Comparison of ENCODE assay signal across 8 mouse cellular contexts in the genomic region with DNA sequence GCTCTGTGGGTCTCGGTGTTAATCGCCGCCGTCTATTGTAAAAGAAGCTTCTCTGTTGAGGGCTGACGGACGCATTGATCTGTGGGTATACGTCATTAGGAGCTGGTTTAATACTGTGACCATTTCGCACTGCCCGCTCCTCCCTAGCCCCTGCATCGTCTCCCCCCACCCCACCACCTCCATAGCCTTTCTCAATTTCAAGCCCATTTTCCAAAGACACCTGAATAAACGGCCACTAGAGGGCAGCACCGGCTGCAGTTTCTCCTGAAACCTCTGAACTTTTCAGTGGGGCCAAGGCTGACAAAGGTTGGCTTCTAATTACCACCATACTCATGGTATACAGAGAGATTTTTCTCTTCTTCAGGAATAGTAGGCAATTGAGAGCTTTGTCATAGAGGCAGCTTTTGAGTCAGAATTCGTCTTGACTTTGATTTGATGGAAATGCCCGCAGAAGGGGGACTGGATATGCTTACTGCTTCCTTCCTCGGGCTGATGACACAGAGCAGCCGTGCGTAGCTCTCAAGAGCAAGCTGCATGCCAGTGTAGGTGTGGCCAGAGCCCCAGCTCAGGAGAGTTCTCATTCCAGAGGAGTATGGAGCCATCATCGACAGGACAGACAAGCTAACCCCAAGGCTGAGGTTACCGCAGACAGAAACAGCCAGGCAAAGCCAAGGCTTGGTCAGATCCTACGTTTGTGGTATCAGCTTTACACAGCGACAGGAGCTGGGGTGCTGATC. TPM values are rescaled to one million over a fixed set of nuclear protein-coding genes. Genes with fewer than 3 reads are reported as not detected.
A peak's percentile ranks its signal among the peaks of the same experiment; 100 is the strongest.
DNase-seq lines count a peak whose midpoint lies in the region; ATAC-seq lines count a peak whose summit lies in the region.

No protein-coding gene starts in this region.

- DNase-seq in T-cell, adult 2 months (ENCODE audit: low spot score): peak; percentile 53
- peak; percentile 96 to 99 for DNase-seq in cerebellum, postnatal 14 days
- DNase-seq in frontal cortex, postnatal 14 days (ENCODE audit: low spot score in 2 of 2): peak; percentile 69 to 90
- peak; percentile 80 to 89 for DNase-seq in layer of hippocampus, postnatal 36 days
- peak; percentile 90 for DNase-seq in lung, postnatal 36 days
- DNase-seq in retina, postnatal 7 days (ENCODE audit: low read depth, low spot score): peak; percentile 81
- DNase-seq in urinary bladder, postnatal 14 days (ENCODE audit: low spot score): peak; percentile 89

- peak overlapping the region; percentile 56 for H3K4me2 ChIP-seq in hindbrain, embryonic 15.5 days

- H3K9ac ChIP-seq in hindbrain, embryonic 15.5 days: peak overlapping the region; percentile 44

- 0 out of 2 replicates have a peak, but pooled peaks cover 7% of the 10 kb centered on the region for H3K4me1 ChIP-seq in hindbrain, embryonic 15.5 days (replicated peaks)

- H3K36me3 ChIP-seq in hindbrain, embryonic 15.5 days: no peaks in the 10 kb centered on the region

- no peaks in the 10 kb centered on the region for H3K27me3 ChIP-seq in hindbrain, embryonic 15.5 days

- peak; percentile 94 for ATAC-seq in hindbrain, embryonic 15.5 days (ENCODE audit: low FRiP score, low read depth)

- peak overlapping the region; percentile 38 for H3K4me3 ChIP-seq in hindbrain, embryonic 15.5 days

- no peaks in the 10 kb centered on the region for H3K9me3 ChIP-seq in hindbrain, embryonic 15.5 days

- WGBS in hindbrain, embryonic 15.5 days: 26% methylated on average over 21 of the region's 21 CpGs

- H3K27ac ChIP-seq in hindbrain, embryonic 15.5 days (replicated peaks): peak overlapping the region; percentile 82

RNA-seq across cellular contexts. Expression of a gene that starts 42.0 kb away (rescaled TPM):
- 0.14 and 0.23 TPM in 2 replicates for polyA plus RNA-seq in hindbrain, embryonic 15.5 days (2015; fragmentation: Nextera tagmentation; extraction: Ambion mirVana)
- 100 to 1,000 TPM; 456 to 539 TPM for total RNA-seq in layer of hippocampus, postnatal 36 days (2021)

Comparison
In these comparisons a context has a peak if more than half of its experiments do, and no peak if none do; other contexts are left out.
1. Peak in every context shown above with its lines: DNase-seq, ATAC-seq, H3K4me3 ChIP-seq and H3K27ac ChIP-seq.